Mouse (Mus musculus) lung, postnatal 0 days (tissue): ENCODE measurements around the gene Gm10521.

Source experiments
- CTCF ChIP-seq: IDR thresholded peaks from 2 replicates; pipeline ENCODE4 v1.5.1; 2016; ENCODE audit warnings: antibody characterized with exemption, mild to moderate bottlenecking
- EP300 ChIP-seq: IDR thresholded peaks from 2 replicates; pipeline ENCODE4 v1.6.1; 2016; ENCODE audit warnings: antibody characterized with exemption, mild to moderate bottlenecking, control low read depth

- TF ChIP-seq CTCF (no peak), EP300 (no peak)
These were observed 51.1 kb downstream of the Gm10521 start for GRCm38 (mm10) chr1:171946447-171946995.
